Comparison of ENCODE assay signal across 20 mouse cellular contexts in the genomic region with DNA sequence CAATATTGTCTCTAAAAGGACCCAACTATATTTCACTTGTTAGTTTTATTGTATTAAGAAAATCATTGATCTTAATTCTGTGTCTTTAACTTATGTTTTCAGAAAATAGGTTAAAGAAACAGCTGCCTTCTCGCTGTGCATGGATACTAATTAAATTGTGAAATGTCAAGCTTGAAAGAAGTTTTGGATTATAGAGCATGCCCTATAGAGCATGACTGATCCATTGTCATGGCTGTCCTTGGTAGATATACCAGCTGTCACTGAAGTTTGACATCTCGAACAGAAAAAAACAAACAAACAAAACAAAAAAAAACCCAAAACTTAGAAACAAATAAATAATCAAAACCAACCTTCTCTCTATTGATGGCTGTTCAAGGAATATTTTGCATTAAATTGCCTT.
"Had no signal": no experiment of that assay in that cellular context is flagged by ENCODE, and none has a peak within 500 bp of the region (broad histone marks: within the 10 kb centered on the region; RNA-seq: fewer than 3 reads in every experiment).

No protein-coding gene starts in this region.

- H3K4me1 ChIP-seq: limb, embryonic 15.5 days; neural tube, embryonic 12.5 days; neural tube, embryonic 15.5 days had no signal

- H3K27me3 ChIP-seq: limb, embryonic 15.5 days; neural tube, embryonic 12.5 days; neural tube, embryonic 15.5 days had no signal

- H3K27ac ChIP-seq: limb, embryonic 15.5 days; liver, embryonic 14.5 days; macrophage; neural tube, embryonic 12.5 days; neural tube, embryonic 15.5 days; stomach, postnatal 0 days had no signal

- DNase-seq: kidney, adult 18-20 months; kidney, adult 9 months; kidney, postnatal 14 days; kidney, postnatal 4 days; liver, postnatal 0 days; lung, embryonic 14.5 days; right cerebral cortex, adult 18-20 months; right cerebral cortex, postnatal 14 days; right cerebral cortex, postnatal 4 days; thymus, adult 2 months; thymus, postnatal 14 days; thymus, postnatal 4 days had no signal

- H3K4me3 ChIP-seq: limb, embryonic 15.5 days; neural tube, embryonic 12.5 days; neural tube, embryonic 15.5 days had no signal

- H3K9me3 ChIP-seq: limb, embryonic 15.5 days; neural tube, embryonic 12.5 days; neural tube, embryonic 15.5 days had no signal

- ATAC-seq: liver, postnatal 0 days; lung, postnatal 0 days had no signal

- H3K36me3 ChIP-seq: limb, embryonic 15.5 days; neural tube, embryonic 12.5 days; neural tube, embryonic 15.5 days had no signal

- H3K9ac ChIP-seq: limb, embryonic 15.5 days; liver, embryonic 14.5 days; liver, postnatal 0 days; lung, embryonic 14.5 days; neural tube, embryonic 12.5 days; neural tube, embryonic 15.5 days had no signal

- H3K4me2 ChIP-seq: limb, embryonic 15.5 days; liver, embryonic 11.5 days; lung, embryonic 14.5 days; neural tube, embryonic 12.5 days; neural tube, embryonic 15.5 days had no signal
